In genomic region chr1:190172979-190173461, GRCm38 (mm10) we compare ENCODE assay signal across 8 mouse cellular contexts. TPM values are rescaled to one million over a fixed set of nuclear protein-coding genes. Genes with fewer than 3 reads are reported as not detected.
DNase-seq lines count a peak whose midpoint lies in the region; ATAC-seq and TF ChIP-seq lines count a peak whose summit lies in the region.

No protein-coding gene starts in this region.

- H3K4me1 ChIP-seq in forebrain, embryonic 16.5 days (replicated peaks; ENCODE audit: control insufficient read depth, insufficient read depth, low read length), result peaks cover 45% of the 10 kb centered on the region
- H3K4me1 ChIP-seq in stomach, embryonic 14.5 days (ENCODE audit: control insufficient read depth, insufficient read depth, low read length), result peaks cover 14% of the 10 kb centered on the region

- no peak for TF ChIP-seq CTCF in layer of hippocampus, adult 2 months (conservative IDR thresholded peaks at IDR 0.05)

- H3K9ac ChIP-seq in forebrain, embryonic 16.5 days (replicated peaks; ENCODE audit: low read depth, low read length), result no peak overlapping the region
- H3K9ac ChIP-seq in stomach, embryonic 14.5 days (replicated peaks; ENCODE audit: low read depth, low read length), result no peak overlapping the region

- H3K9me3 ChIP-seq in forebrain, embryonic 16.5 days (ENCODE audit: control insufficient read depth, low read length), result no peaks in the 10 kb centered on the region
- H3K9me3 ChIP-seq in stomach, embryonic 14.5 days (ENCODE audit: control insufficient read depth, low read depth, low read length), result no peaks in the 10 kb centered on the region

- peaks cover 19% of the 10 kb centered on the region for H3K27me3 ChIP-seq in forebrain, embryonic 16.5 days (replicated peaks; ENCODE audit: control insufficient read depth, insufficient read depth, low read length)
- peaks cover 17% of the 10 kb centered on the region for H3K27me3 ChIP-seq in stomach, embryonic 14.5 days (ENCODE audit: control insufficient read depth, insufficient read depth, low read length)

- no peak for ATAC-seq in forebrain, embryonic 16.5 days
- no peak for ATAC-seq in stomach, embryonic 14.5 days (ENCODE audit: insufficient number of reproducible peaks, insufficient read depth, low FRiP score, low read depth)

- H3K27ac ChIP-seq in layer of hippocampus, adult 2 months, result peak overlapping the region; percentile 91
- no peak overlapping the region for H3K27ac ChIP-seq in forebrain, embryonic 16.5 days (ENCODE audit: low read length)
- H3K27ac ChIP-seq in stomach, embryonic 14.5 days (ENCODE audit: low read length), result no peak overlapping the region

- no peaks in the 10 kb centered on the region for H3K36me3 ChIP-seq in forebrain, embryonic 16.5 days (ENCODE audit: control insufficient read depth, insufficient read depth)
- no peaks in the 10 kb centered on the region for H3K36me3 ChIP-seq in stomach, embryonic 14.5 days (ENCODE audit: control insufficient read depth, insufficient read depth, low read length)

- DNase-seq in layer of hippocampus, adult 2 months (ENCODE audit: low spot score in 2 of 2), result no peak
- no peak for DNase-seq in layer of hippocampus, postnatal 14 days (ENCODE audit: low spot score in 2 of 2)
- peak; percentile 16 for DNase-seq in liver
- DNase-seq in testis, postnatal 10 days (ENCODE audit: low spot score), result no peak
- DNase-seq in gastrocnemius, adult 8-10 months (ENCODE audit: low spot score in 2 of 2), result no peak
- DNase-seq in left cerebral cortex, adult 8-10 months (ENCODE audit: low spot score in 2 of 2), result no peak

- WGBS in forebrain, embryonic 16.5 days, result 3% methylated on average over 24 of the region's 24 CpGs
- 2% methylated on average over 24 of the region's 24 CpGs for WGBS in stomach, embryonic 14.5 days

- peak overlapping the region; percentile 18; the same call in 1 of the 2 replicates for H3K4me2 ChIP-seq in forebrain, embryonic 16.5 days (ENCODE audit: low read length)
- H3K4me2 ChIP-seq in stomach, embryonic 14.5 days (replicated peaks; ENCODE audit: low read depth, low read length), result no peak overlapping the region; the same call in 1 of the 2 replicates

- H3K4me3 ChIP-seq in layer of hippocampus, adult 2 months, result peak overlapping the region; percentile 44
- peak overlapping the region; percentile 3; the same call in 1 of the 2 replicates for H3K4me3 ChIP-seq in forebrain, embryonic 16.5 days (replicated peaks; ENCODE audit: low read length)
- H3K4me3 ChIP-seq in stomach, embryonic 14.5 days (ENCODE audit: low read depth, low read length), result peak overlapping the region; percentile 5; the same call in 1 of the 2 replicates

RNA-seq across cellular contexts. Expression of gene Prox1, which starts 2.5 kb away (rescaled TPM):
- total RNA-seq in layer of hippocampus, adult 2 months (2021), result 100 to 1,000 TPM; 102 to 112 TPM
- total RNA-seq in layer of hippocampus, postnatal 14 days (2021), result 100 to 1,000 TPM; 104 to 105 TPM
- 8.1 and 9.4 TPM in 2 replicates for polyA plus RNA-seq in forebrain, embryonic 16.5 days (2015; fragmentation: Nextera tagmentation; extraction: Ambion mirVana)
- polyA plus RNA-seq in stomach, embryonic 14.5 days (2014; fragmentation: Nextera tagmentation; extraction: Ambion mirVana), result 1.3 and 2.0 TPM in 2 replicates
- total RNA-seq in gastrocnemius, adult 8-10 months (2022), result 1 to 10 TPM; 1.8 to 2.3 (median 2.1) TPM
- 10 to 100 TPM in 3 of 4 experiments, 1 to 10 TPM in 1; 9.5 to 12.4 (median 10.9) TPM for total RNA-seq in left cerebral cortex, adult 8-10 months (2022)

Comparison
In these comparisons a context has a peak if more than half of its experiments do, and no peak if none do; other contexts are left out.
1. RNA of gene Prox1, which starts 2.5 kb away (total RNA-seq): 102 to 112 TPM in layer of hippocampus, adult 2 months and 104 to 105 TPM in layer of hippocampus, postnatal 14 days; 9.5 to 12.4 TPM in left cerebral cortex, adult 8-10 months and 1.8 to 2.3 TPM in gastrocnemius, adult 8-10 months; every median in the first group is over 4 times any median in the second.
2. Peak in every context shown above with its lines, with median percentiles within 50 percentile points of each other: H3K4me3 ChIP-seq.